Mouse (Mus musculus): ENCODE results near the gene Rbm12. TPM values are rescaled to one million over a fixed set of nuclear protein-coding genes. Genes with fewer than 3 reads are reported as not detected.

Gene Rbm12
- polyA plus RNA-seq, 1 experiment from 2014 or later, result 23.9 TPM

DNA sequence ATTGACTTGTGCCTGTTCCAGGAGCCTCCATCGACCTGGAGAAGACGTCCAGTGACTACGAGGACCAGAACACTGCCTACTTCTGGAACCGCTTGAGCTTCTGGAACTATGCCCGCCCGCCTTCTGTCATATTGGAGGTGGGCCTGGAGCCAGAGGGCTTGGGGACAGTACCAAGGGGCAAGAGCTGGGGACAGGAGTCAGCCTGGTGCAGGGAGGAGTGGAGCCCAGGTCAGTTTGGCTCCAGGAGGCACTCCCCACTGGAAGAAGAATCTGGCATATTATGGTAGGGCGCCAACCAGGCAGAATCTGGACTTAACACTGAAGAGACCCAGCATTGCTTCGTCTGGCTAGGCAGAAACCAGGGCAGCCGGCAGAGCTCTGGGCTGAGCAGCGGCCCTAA lies 43.9 kb downstream of the Rbm12 start:
- Histone ChIP-seq H3K4me2 (ENCODE audit: low read depth, low read length) (no peak overlapping the region), H3K9me3 (replicated peaks; ENCODE audit: control insufficient read depth, low read length) (no peaks in the 10 kb centered on the region), H3K27ac (ENCODE audit: low read length) (no peak overlapping the region), H3K4me1 (ENCODE audit: control insufficient read depth, insufficient read depth, low read length) (peaks cover 10% of the 10 kb centered on the region), H3K27me3 (ENCODE audit: control insufficient read depth, insufficient read depth, low read length) (no peaks in the 10 kb centered on the region), H3K9ac (ENCODE audit: low read length) (no peak overlapping the region), H3K36me3 (ENCODE audit: control insufficient read depth, insufficient read depth, low read length) (no peaks in the 10 kb centered on the region; the same call in none of the 2 replicates), H3K4me3 (replicated peaks; ENCODE audit: low read length) (no peak overlapping the region)
- 92% methylated on average over 10 of the region's 10 CpGs for WGBS
- ATAC-seq (ENCODE audit: insufficient read depth, low FRiP score), result no peak

GRCm38 (mm10) chr2:156066126-156066525 lies 45.7 kb downstream of the Rbm12 start:
- H3K4me2 ChIP-seq (ENCODE audit: low read depth, low read length), result peak overlapping the region; percentile 66
- peak overlapping the region; percentile 69 for H3K4me3 ChIP-seq (replicated peaks; ENCODE audit: low read length)
- peak overlapping the region; percentile 83 for H3K9ac ChIP-seq (ENCODE audit: low read length)
- H3K4me1 ChIP-seq (ENCODE audit: control insufficient read depth, insufficient read depth, low read length), result peaks cover 10% of the 10 kb centered on the region
- 38% methylated on average over 10 of the region's 10 CpGs for WGBS
- no peaks in the 10 kb centered on the region for H3K36me3 ChIP-seq (ENCODE audit: control insufficient read depth, insufficient read depth, low read length)
- no peaks in the 10 kb centered on the region for H3K9me3 ChIP-seq (replicated peaks; ENCODE audit: control insufficient read depth, low read length)
- H3K27me3 ChIP-seq (ENCODE audit: control insufficient read depth, insufficient read depth, low read length), result no peaks in the 10 kb centered on the region
- no peak overlapping the region for H3K27ac ChIP-seq (ENCODE audit: low read length)
- no peak for ATAC-seq (ENCODE audit: insufficient read depth, low FRiP score)

DNA sequence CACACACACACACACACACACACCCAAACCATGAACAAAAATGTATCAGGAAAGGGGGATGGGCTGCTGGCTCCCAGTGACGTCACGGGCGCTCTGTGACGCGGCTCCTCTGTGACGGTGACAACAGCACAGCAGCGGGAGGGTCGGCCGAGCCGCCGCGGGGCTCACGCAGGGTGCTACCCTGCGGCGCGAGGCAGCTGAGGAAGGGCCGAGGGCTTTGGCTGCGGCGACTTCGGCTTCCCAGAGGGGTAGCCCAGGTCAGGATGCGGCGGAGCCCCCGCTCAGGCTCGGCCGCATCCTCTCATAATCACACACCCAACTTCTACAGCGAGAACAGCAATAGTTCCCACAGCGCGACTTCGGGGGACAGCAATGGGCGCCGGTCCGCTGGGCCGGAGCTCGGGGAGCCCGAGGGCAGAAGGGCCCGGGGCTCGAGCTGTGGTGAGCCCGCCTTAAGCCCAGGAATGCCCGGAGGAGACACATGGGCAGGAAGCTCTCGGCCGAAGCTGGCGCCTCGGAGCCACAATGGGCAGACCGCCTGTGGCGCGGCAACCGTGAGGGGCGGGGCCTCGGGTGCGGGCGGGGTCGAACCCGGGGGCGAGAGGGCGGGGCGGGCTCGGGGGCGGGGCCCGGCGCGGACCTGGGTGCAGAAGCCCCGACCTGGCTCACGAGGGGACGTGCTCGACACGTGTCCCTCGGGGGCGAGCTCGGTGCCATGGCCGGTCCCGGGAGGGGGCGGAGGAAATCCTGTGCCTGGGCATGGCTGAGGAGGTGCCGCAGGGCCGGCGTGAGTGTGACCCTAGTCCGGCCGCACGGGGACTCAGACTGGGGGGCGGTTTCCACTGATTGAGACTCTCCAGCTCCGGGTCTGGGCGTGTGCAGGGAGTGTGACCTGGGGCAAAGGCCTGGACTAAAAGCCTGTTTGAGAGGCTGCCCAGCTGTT lies 46.4 kb downstream of the Rbm12 start, which contains the start of gene Spag4:
Gene Spag4, plus strand, starts transcription at position 77 of the 943 bp plus-strand sequence.
- Histone ChIP-seq H3K4me3 (replicated peaks; ENCODE audit: low read length) (peak within 1 kb of the TSS; percentile 69), H3K27me3 (ENCODE audit: control insufficient read depth, insufficient read depth, low read length) (no peaks in the 10 kb centered on the region), H3K4me2 (ENCODE audit: low read depth, low read length) (peak within 1 kb of the TSS; percentile 66), H3K36me3 (ENCODE audit: control insufficient read depth, insufficient read depth, low read length) (no peaks in the 10 kb centered on the region), H3K9ac (ENCODE audit: low read length) (peak within 1 kb of the TSS; percentile 83), H3K4me1 (ENCODE audit: control insufficient read depth, insufficient read depth, low read length) (peaks cover 10% of the 10 kb centered on the region), H3K27ac (ENCODE audit: low read length) (peak within 1 kb of the TSS; percentile 42; the same call in 1 of the 2 replicates), H3K9me3 (replicated peaks; ENCODE audit: control insufficient read depth, low read length) (no peaks in the 10 kb centered on the region)
- WGBS, result 2% methylated on average over 81 of the region's 81 CpGs
- peak; percentile 86 for ATAC-seq (ENCODE audit: insufficient read depth, low FRiP score)

DNA sequence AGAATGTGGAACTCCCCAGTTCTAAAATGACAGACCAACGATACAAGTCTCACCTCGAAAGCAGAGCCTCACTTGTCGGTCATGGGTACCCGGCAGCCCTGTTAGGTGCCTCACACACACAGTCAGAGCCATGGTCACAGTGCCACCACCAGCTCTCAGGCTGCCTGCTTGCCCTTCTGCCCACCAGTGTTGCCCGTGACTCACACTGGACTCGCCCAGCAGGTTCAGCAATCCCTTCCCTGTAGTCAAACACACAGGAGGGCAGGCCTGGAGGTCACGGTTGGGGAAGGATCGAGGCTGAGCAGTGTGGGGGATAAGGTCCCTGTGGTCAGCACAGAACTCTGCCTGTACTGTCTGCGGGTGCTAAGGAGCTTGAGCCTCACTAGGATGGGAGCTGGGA lies 59.0 kb downstream of the Rbm12 start, which contains the start of gene Fer1l4:
Gene Fer1l4, minus strand, starts transcription at position 132 of the 400 bp plus-strand sequence.
- Histone ChIP-seq H3K9me3 (replicated peaks; ENCODE audit: control insufficient read depth, low read length) (no peaks in the 10 kb centered on the region), H3K4me3 (replicated peaks; ENCODE audit: low read length) (no peak within 1 kb of the TSS; the same call in 1 of the 2 replicates), H3K9ac (ENCODE audit: low read length) (no peak within 1 kb of the TSS), H3K36me3 (ENCODE audit: control insufficient read depth, insufficient read depth, low read length) (no peaks in the 10 kb centered on the region), H3K4me2 (ENCODE audit: low read depth, low read length) (peak within 1 kb of the TSS; percentile 5; the same call in 1 of the 2 replicates), H3K4me1 (ENCODE audit: control insufficient read depth, insufficient read depth, low read length) (no peaks in the 10 kb centered on the region), H3K27ac (ENCODE audit: low read length) (0 out of 2 replicates have a peak within 1 kb of the TSS, but pooled peaks have one; percentile 14), H3K27me3 (ENCODE audit: control insufficient read depth, insufficient read depth, low read length) (no peaks in the 10 kb centered on the region)
- peak; percentile 80 for ATAC-seq (ENCODE audit: insufficient read depth, low FRiP score)
- WGBS, result 64% methylated on average over 9 of the region's 9 CpGs

- peak overlapping the region; percentile 13; the same call in 1 of the 2 replicates for H3K4me3 ChIP-seq (replicated peaks; ENCODE audit: low read length)
- H3K36me3 ChIP-seq (ENCODE audit: control insufficient read depth, insufficient read depth, low read length), result no peaks in the 10 kb centered on the region
- H3K4me1 ChIP-seq (ENCODE audit: control insufficient read depth, insufficient read depth, low read length), result no peaks in the 10 kb centered on the region
- ATAC-seq (ENCODE audit: insufficient read depth, low FRiP score), result no peak
- WGBS, result 7% methylated on average over 19 of the region's 19 CpGs
- no peak overlapping the region for H3K27ac ChIP-seq (ENCODE audit: low read length)
- H3K9me3 ChIP-seq (replicated peaks; ENCODE audit: control insufficient read depth, low read length), result no peaks in the 10 kb centered on the region
- no peaks in the 10 kb centered on the region for H3K27me3 ChIP-seq (ENCODE audit: control insufficient read depth, insufficient read depth, low read length)
- peak overlapping the region; percentile 40 for H3K4me2 ChIP-seq (ENCODE audit: low read depth, low read length)
- 0 out of 2 replicates have a peak overlapping the region, but pooled peaks have one; percentile 3 for H3K9ac ChIP-seq (ENCODE audit: low read length)
These were observed 63.8 kb downstream of the Rbm12 start for GRCm38 (mm10) chr2:156047929-156048328.

GRCm38 (mm10) chr2:156042903-156043302 lies 68.9 kb downstream of the Rbm12 start:
- Histone ChIP-seq H3K27ac (ENCODE audit: low read length) (no peak overlapping the region), H3K27me3 (ENCODE audit: control insufficient read depth, insufficient read depth, low read length) (no peaks in the 10 kb centered on the region), H3K4me1 (ENCODE audit: control insufficient read depth, insufficient read depth, low read length) (no peaks in the 10 kb centered on the region), H3K9me3 (replicated peaks; ENCODE audit: control insufficient read depth, low read length) (no peaks in the 10 kb centered on the region), H3K9ac (ENCODE audit: low read length) (no peak overlapping the region), H3K4me2 (ENCODE audit: low read depth, low read length) (no peak overlapping the region), H3K4me3 (replicated peaks; ENCODE audit: low read length) (no peak overlapping the region), H3K36me3 (ENCODE audit: control insufficient read depth, insufficient read depth, low read length) (no peaks in the 10 kb centered on the region)
- WGBS, result 75% methylated on average over 8 of the region's 8 CpGs
- no peak for ATAC-seq (ENCODE audit: insufficient read depth, low FRiP score)

Other genes starting within 250 kb of the Rbm12 start
- gene Uqcc1, start 181.7 kb downstream of the Rbm12 start, polyA plus RNA-seq (2015; fragmentation: Nextera tagmentation; extraction: Ambion mirVana), result 66.5 and 67.1 TPM in 2 replicates
- gene Gm15557, start 171.2 kb downstream of the Rbm12 start, polyA plus RNA-seq (2015; fragmentation: Nextera tagmentation; extraction: Ambion mirVana), result not detected in 2 replicates
- 1.2 and 1.3 TPM in 2 replicates for gene Gdf5, start 166.6 kb downstream of the Rbm12 start, polyA plus RNA-seq (2015; fragmentation: Nextera tagmentation; extraction: Ambion mirVana)
- gene Cep250, start 155.5 kb downstream of the Rbm12 start, polyA plus RNA-seq (2015; fragmentation: Nextera tagmentation; extraction: Ambion mirVana), result 12.3 and 16.3 TPM in 2 replicates
- gene 6430550D23Rik, start 104.0 kb downstream of the Rbm12 start, polyA plus RNA-seq (2015; fragmentation: Nextera tagmentation; extraction: Ambion mirVana), result 1.7 and 1.8 TPM in 2 replicates
- gene Ergic3, start 103.9 kb downstream of the Rbm12 start, polyA plus RNA-seq (2015; fragmentation: Nextera tagmentation; extraction: Ambion mirVana), result 209 and 240 TPM in 2 replicates
- 5.4 and 6.6 TPM in 2 replicates for gene Fer1l4, start 59.0 kb downstream of the Rbm12 start, polyA plus RNA-seq (2015; fragmentation: Nextera tagmentation; extraction: Ambion mirVana)
- gene Spag4, start 46.8 kb downstream of the Rbm12 start, polyA plus RNA-seq (2015; fragmentation: Nextera tagmentation; extraction: Ambion mirVana), result 2.0 and 2.7 TPM in 2 replicates
- 57.7 and 62.0 TPM in 2 replicates for gene Cpne1, start within 50 bp of the Rbm12 start, polyA plus RNA-seq (2015; fragmentation: Nextera tagmentation; extraction: Ambion mirVana)
- 12.3 and 19.8 TPM in 2 replicates for gene Gm28036, start 15.1 kb upstream of the Rbm12 start, polyA plus RNA-seq (2015; fragmentation: Nextera tagmentation; extraction: Ambion mirVana)
- gene Romo1, start 32.1 kb upstream of the Rbm12 start, polyA plus RNA-seq (2015; fragmentation: Nextera tagmentation; extraction: Ambion mirVana), result 302 and 344 TPM in 2 replicates
- gene Nfs1, start 32.2 kb upstream of the Rbm12 start, polyA plus RNA-seq (2015; fragmentation: Nextera tagmentation; extraction: Ambion mirVana), result 51.0 and 51.1 TPM in 2 replicates
- gene Rbm39, start 68.3 kb upstream of the Rbm12 start, polyA plus RNA-seq (2015; fragmentation: Nextera tagmentation; extraction: Ambion mirVana), result 504 and 551 TPM in 2 replicates
- 50.9 and 57.2 TPM in 2 replicates for gene Phf20, start 84.5 kb upstream of the Rbm12 start, polyA plus RNA-seq (2015; fragmentation: Nextera tagmentation; extraction: Ambion mirVana)
- gene Cnbd2, start 200.3 kb upstream of the Rbm12 start, polyA plus RNA-seq (2015; fragmentation: Nextera tagmentation; extraction: Ambion mirVana), result 2.4 and 3.3 TPM in 2 replicates
- 27.2 and 31.3 TPM in 2 replicates for gene Scand1, start 200.7 kb upstream of the Rbm12 start, polyA plus RNA-seq (2015; fragmentation: Nextera tagmentation; extraction: Ambion mirVana)

Data from stomach, embryonic 16.5 days (tissue).